Mouse (Mus musculus): ENCODE results near the gene Pygo2. TPM values are rescaled to one million over a fixed set of nuclear protein-coding genes. Genes with fewer than 3 reads are reported as not detected.
A peak's percentile ranks its signal among the peaks of the same experiment; 100 is the strongest.

Gene Pygo2
- total RNA-seq, 2 experiments from 2014 or later = 31.9 to 35.0 TPM

- DNase-seq (ENCODE audit: low spot score in 2 of 2) = no peak
These were observed 24.6 kb downstream of the Pygo2 start, which contains the start of gene Pmvk for GRCm38 (mm10) chr3:89454401-89455177. Gene Pmvk, plus strand, starts transcription at chr3:89454541.

- DNase-seq (ENCODE audit: low spot score in 2 of 2) = no peak
These were observed 25.8 kb downstream of the Pygo2 start for GRCm38 (mm10) chr3:89455786-89456285.

GRCm38 (mm10) chr3:89456726-89457665 is 27.0 kb downstream of the Pygo2 start:
- DNase-seq (ENCODE audit: low spot score in 2 of 2) = peak in 1 of 2 experiments; percentile 66

GRCm38 (mm10) chr3:89458372-89458964 is 28.5 kb downstream of the Pygo2 start:
- no peak for DNase-seq (ENCODE audit: low spot score in 2 of 2)

GRCm38 (mm10) chr3:89458965-89459807 is 29.2 kb downstream of the Pygo2 start:
- DNase-seq (ENCODE audit: low spot score in 2 of 2) = peak; percentile 80 to 92

- no peak for DNase-seq (ENCODE audit: low spot score in 2 of 2)
These were observed 38.3 kb downstream of the Pygo2 start for GRCm38 (mm10) chr3:89468268-89468667.

- DNase-seq (ENCODE audit: low spot score in 2 of 2) = no peak
These were observed 42.3 kb downstream of the Pygo2 start for GRCm38 (mm10) chr3:89472280-89472679.

GRCm38 (mm10) chr3:89473838-89474237 is 43.8 kb downstream of the Pygo2 start:
- DNase-seq (ENCODE audit: low spot score in 2 of 2) = no peak

- DNase-seq (ENCODE audit: low spot score in 2 of 2) = no peak
These were observed 49.0 kb downstream of the Pygo2 start for GRCm38 (mm10) chr3:89479055-89479454.

GRCm38 (mm10) chr3:89481488-89481887 is 51.5 kb downstream of the Pygo2 start:
- DNase-seq (ENCODE audit: low spot score in 2 of 2) = no peak

- DNase-seq (ENCODE audit: low spot score in 2 of 2) = no peak
These were observed 52.2 kb downstream of the Pygo2 start for GRCm38 (mm10) chr3:89482249-89482648.

Other genes starting within 250 kb of the Pygo2 start
- 10 to 100 TPM; 19.2 to 22.1 TPM for gene Fam189b, start 247.1 kb upstream of the Pygo2 start, total RNA-seq (2021)
- 10 to 100 TPM; 30.9 to 32.2 TPM for gene Gba, start 227.3 kb upstream of the Pygo2 start, total RNA-seq (2021)
- 100 to 1,000 TPM; 142 to 158 TPM for gene Thbs3, start 215.0 kb upstream of the Pygo2 start, total RNA-seq (2021)
- gene Mtx1, start 203.1 kb upstream of the Pygo2 start, total RNA-seq (2021) = 10 to 100 TPM; 80.7 to 95.1 TPM
- 1 to 10 TPM in 1 of 2 experiments, under 1 TPM in 1; 0.57 to 1.5 TPM for gene Muc1, start 201.2 kb upstream of the Pygo2 start, total RNA-seq (2021)
- 100 to 1,000 TPM in 1 of 2 experiments, 10 to 100 TPM in 1; 99.9 to 117 TPM for gene Krtcap2, start 184.2 kb upstream of the Pygo2 start, total RNA-seq (2021)
- under 1 TPM; 0.73 to 0.83 TPM for gene Trim46, start 183.9 kb upstream of the Pygo2 start, total RNA-seq (2021)
- gene Dpm3, start 170.9 kb upstream of the Pygo2 start, total RNA-seq (2021) = 10 to 100 TPM; 61.2 to 62.8 TPM
- gene Slc50a1, start 159.6 kb upstream of the Pygo2 start, total RNA-seq (2021) = 10 to 100 TPM; 31.7 to 37.7 TPM
- gene Efna1, start 149.1 kb upstream of the Pygo2 start, total RNA-seq (2021) = 10 to 100 TPM; 20.4 to 21.8 TPM
- gene Efna3, start 107.2 kb upstream of the Pygo2 start, total RNA-seq (2021) = not detected
- gene Efna4, start 92.2 kb upstream of the Pygo2 start, total RNA-seq (2021) = 1 to 10 TPM; 2.6 to 2.8 TPM
- 10 to 100 TPM; 54.6 to 55.8 TPM for gene Adam15, start 80.2 kb upstream of the Pygo2 start, total RNA-seq (2021)
- under 1 TPM; 0.12 to 0.16 TPM for gene Dcst2, start 68.2 kb upstream of the Pygo2 start, total RNA-seq (2021)
- under 1 TPM; 0.27 to 0.34 TPM for gene Dcst1, start 65.0 kb upstream of the Pygo2 start, total RNA-seq (2021)
- 10 to 100 TPM; 14.1 to 23.9 TPM for gene Zbtb7b, start 35.4 kb upstream of the Pygo2 start, total RNA-seq (2021)
- gene Lenep, start 27.4 kb upstream of the Pygo2 start, total RNA-seq (2021) = under 1 TPM in 1 of 2 experiments, not detected in 1; 0.83 TPM
- gene Flad1, start 18.3 kb upstream of the Pygo2 start, total RNA-seq (2021) = 10 to 100 TPM; 21.9 to 27.2 TPM
- gene Cks1b, start 11.8 kb upstream of the Pygo2 start, total RNA-seq (2021) = 10 to 100 TPM; 35.7 to 44.5 TPM
- 10 to 100 TPM; 73.1 to 80.6 TPM for gene Shc1, start 11.8 kb upstream of the Pygo2 start, total RNA-seq (2021)
- 100 to 1,000 TPM; 193 to 208 TPM for gene Pbxip1, start 6.5 kb downstream of the Pygo2 start, total RNA-seq (2021)
- 10 to 100 TPM; 13.1 to 16.1 TPM for gene Pmvk, start 24.3 kb downstream of the Pygo2 start, total RNA-seq (2021)
- 10 to 100 TPM; 13.6 to 16.5 TPM for gene Kcnn3, start 90.0 kb downstream of the Pygo2 start, total RNA-seq (2021)